Mouse (Mus musculus): ENCODE data around the gene Tuba3a.

Gene Tuba3a

DNA sequence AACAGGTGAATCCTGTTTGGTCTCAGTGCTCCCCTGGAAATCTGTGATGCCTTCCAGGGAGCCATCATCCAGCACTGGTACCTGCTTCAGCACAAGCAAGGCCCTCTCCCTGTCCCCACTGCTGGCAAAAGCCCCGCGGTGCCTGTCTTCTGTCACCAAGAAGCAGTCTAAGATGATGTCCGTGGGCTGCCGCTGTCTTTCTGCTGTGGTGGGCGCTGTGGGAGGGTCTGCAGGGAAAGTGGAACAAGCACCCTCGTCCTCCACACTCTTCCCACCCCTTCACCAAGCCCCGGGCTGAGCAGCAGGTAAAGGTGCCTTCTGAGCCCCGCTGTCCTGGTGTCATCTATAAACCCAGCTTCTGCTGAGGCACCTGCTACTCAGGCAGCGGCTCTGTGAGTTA lies 55.3 kb downstream of the Tuba3a start:
- DNase-seq, result peak in 1 of 2 experiments; percentile 43
